Mouse (Mus musculus) ES-E14 (cell line): ENCODE results near the gene Cox17. TPM values are rescaled to one million over a fixed set of nuclear protein-coding genes. Genes with fewer than 3 reads are reported as not detected.

Experiments
- DNase-seq: peaks from one replicate; pipeline ENCODE4 v3.0.0-alpha.2; 2013; ENCODE audit warnings: low read depth, low spot score
- H3K27ac ChIP-seq: 2 replicates; pipeline ENCODE4 v1.5.1; 2012; ENCODE audit warnings: low read depth, mild to moderate bottlenecking, low read length, moderate library complexity, mixed read lengths; ENCODE audit not compliant: poor library complexity, insufficient read depth, severe bottlenecking
- H3K36me3 ChIP-seq: 2 replicates; pipeline ENCODE4 v1.6.1; 2012; ENCODE audit warnings: mild to moderate bottlenecking, low read length, moderate library complexity, mixed read lengths; ENCODE audit not compliant: control insufficient read depth, poor library complexity, insufficient read depth, severe bottlenecking
- H3K4me1 ChIP-seq, 2 experiments: fragments of 150-350 bp in 1 of 2; sonication (generic) in 1 of 2; 2 replicates each; pipeline ENCODE4 v1.6.1; 2012; ENCODE audit warnings: low read length in 2 of 2, mild to moderate bottlenecking in 1 of 2, mixed read lengths in 1 of 2; ENCODE audit not compliant: control insufficient read depth in 2 of 2, insufficient read depth in 2 of 2, poor library complexity in 1 of 2
- H3K4me3 ChIP-seq, 2 experiments: fragments of 150-350 bp in 1 of 2; sonication (generic) in 1 of 2; 2 replicates each; pipeline ENCODE4 v1.5.1; 2012; ENCODE audit warnings: low read length in 2 of 2, low read depth in 1 of 2, mild to moderate bottlenecking in 1 of 2, mixed read lengths in 1 of 2; ENCODE audit not compliant: insufficient read depth in 1 of 2, poor library complexity in 1 of 2, severe bottlenecking in 1 of 2
- H3K9ac ChIP-seq: 2 replicates; pipeline ENCODE4 v1.6.1; 2012; ENCODE audit warnings: low read depth, mild to moderate bottlenecking, low read length, mixed read lengths; ENCODE audit not compliant: poor library complexity, insufficient read depth, severe bottlenecking
- H3K9me3 ChIP-seq: fragments of 150-350 bp; sonication (generic); 2 replicates; pipeline ENCODE4 v1.6.1; 2012; ENCODE audit warnings: low read depth, mild to moderate bottlenecking, low read length; ENCODE audit not compliant: control insufficient read depth, insufficient read depth
- CHD2 ChIP-seq: IDR thresholded peaks from 2 replicates; pipeline ENCODE4 v1.6.1; 2014; ENCODE audit warnings: mild to moderate bottlenecking, low read depth, low read length, inconsistent platforms
- HCFC1 ChIP-seq: IDR thresholded peaks from 2 replicates; pipeline ENCODE4 v1.6.1; 2012; ENCODE audit warnings: low read length, inconsistent platforms, borderline replicate concordance; ENCODE audit not compliant: insufficient read depth
- MAFK ChIP-seq: IDR thresholded peaks from 2 replicates; pipeline ENCODE4 v1.6.1; 2014; ENCODE audit warnings: mild to moderate bottlenecking, low read depth, low read length, inconsistent platforms; ENCODE audit not compliant: insufficient read depth
- ZC3H11A ChIP-seq: IDR thresholded peaks from 2 replicates; pipeline ENCODE4 v1.6.1; 2012; ENCODE audit warnings: low read depth, mild to moderate bottlenecking, inconsistent platforms, low read length, borderline replicate concordance
- ZNF384 ChIP-seq: IDR thresholded peaks from 2 replicates; pipeline ENCODE4 v1.6.1; 2012; ENCODE audit warnings: low read depth, low read length, inconsistent platforms
- in situ Hi-C, 2 experiments: fragments of 600-800 bp; cut with MboI; formaldehyde crosslinking; loops; one replicate each; pipeline ENCODE4 v1.15.1; 2025; ENCODE audit warnings: low sequenced_read_pairs in 2 of 2, inconsistent platforms in 1 of 2; ENCODE audit not compliant: unreplicated experiment in 2 of 2
- total RNA-seq: library from RNA; depleted of rRNA; stranded (reverse); fragments of 300-350 nt; gene quantifications from 2 replicates; pipeline ENCODE4 v1.2.3, GENCODE M21; 2012

The Cox17 gene
- total RNA-seq, 1 experiment: 249 TPM

GRCm38 (mm10) chr16:38370633-38371374 lies 24.0 kb downstream of the Cox17 start:
- in situ Hi-C loops: no loop called here

GRCm38 (mm10) chr16:38371705-38372296 lies 25.0 kb downstream of the Cox17 start:
- Histone ChIP-seq H3K27ac (no peak overlapping the region), H3K36me3 (no peaks in the 10 kb centered on the region), H3K9me3 (no peaks in the 10 kb centered on the region), H3K9ac (no peak overlapping the region), H3K4me1 (peaks cover 2 to 8% of the 10 kb centered on the region in 2 experiments; a peak in 2 of 4 replicates), H3K4me3 (no peak overlapping the region)
- in situ Hi-C loops: no loop called here
- TF ChIP-seq CHD2: no peak
- no peak for TF ChIP-seq HCFC1
- no peak for TF ChIP-seq ZC3H11A
- no peak for TF ChIP-seq MAFK
- no peak for TF ChIP-seq ZNF384
- no peak for DNase-seq

More at GRCm38 (mm10) chr16:38370633-38371374, 24.0 kb downstream of the Cox17 start:
- H3K27ac ChIP-seq: no peak overlapping the region
- no peaks in the 10 kb centered on the region for H3K9me3 ChIP-seq
- no peak overlapping the region for H3K9ac ChIP-seq
- no peaks in the 10 kb centered on the region for H3K36me3 ChIP-seq
- H3K4me1 ChIP-seq: peaks cover 2 to 8% of the 10 kb centered on the region in 2 experiments; a peak in 1 of 4 replicates
- DNase-seq: no peak
- no peak for TF ChIP-seq HCFC1
- no peak for TF ChIP-seq ZC3H11A
- no peak for TF ChIP-seq MAFK
- no peak for TF ChIP-seq ZNF384
- TF ChIP-seq CHD2: no peak
- H3K4me3 ChIP-seq: no peak overlapping the region

- H3K9me3 ChIP-seq: no peaks in the 10 kb centered on the region
- H3K4me3 ChIP-seq: no peak overlapping the region
- no peaks in the 10 kb centered on the region for H3K36me3 ChIP-seq
- H3K4me1 ChIP-seq: peaks cover 2 to 8% of the 10 kb centered on the region in 2 experiments; a peak in 2 of 4 replicates
- in situ Hi-C loops: no loop called here
- no peak for DNase-seq
- no peak overlapping the region for H3K9ac ChIP-seq
- no peak overlapping the region for H3K27ac ChIP-seq
- TF ChIP-seq MAFK (no peak), HCFC1 (no peak), ZC3H11A (no peak), ZNF384 (no peak)
Observed at GRCm38 (mm10) chr16:38372876-38373275, 26.1 kb downstream of the Cox17 start.

- TF ChIP-seq MAFK (no peak), ZNF384 (no peak)
- Histone ChIP-seq H3K9ac (no peak overlapping the region), H3K4me1 (peaks cover 2 to 6% of the 10 kb centered on the region in 2 experiments; a peak in 2 of 4 replicates), H3K9me3 (no peaks in the 10 kb centered on the region), H3K27ac (no peak overlapping the region), H3K36me3 (no peaks in the 10 kb centered on the region), H3K4me3 (peak overlapping the region in 1 of 2 experiments; percentile 37; a peak in 2 of 4 replicates)
- DNase-seq: no peak
- in situ Hi-C loops: no loop called here
Observed at GRCm38 (mm10) chr16:38373439-38373838, 26.6 kb downstream of the Cox17 start.

- H3K9me3 ChIP-seq: no peaks in the 10 kb centered on the region
- peaks cover 2 to 6% of the 10 kb centered on the region in 2 experiments; a peak in 2 of 4 replicates for H3K4me1 ChIP-seq
- H3K36me3 ChIP-seq: no peaks in the 10 kb centered on the region
- no peak overlapping the region for H3K9ac ChIP-seq
- peak; percentile 21 for DNase-seq
- H3K4me3 ChIP-seq: peak overlapping the region; percentile 18 to 37
- in situ Hi-C loops: no loop called here
- no peak for TF ChIP-seq CHD2
- no peak for TF ChIP-seq ZC3H11A
- no peak for TF ChIP-seq MAFK
- no peak for TF ChIP-seq HCFC1
- TF ChIP-seq ZNF384: no peak
- no peak overlapping the region for H3K27ac ChIP-seq
Observed at GRCm38 (mm10) chr16:38373941-38374340, 27.1 kb downstream of the Cox17 start.
